Mouse (Mus musculus): ENCODE data around the gene 5730522E02Rik.

5730522E02Rik gene

DNA sequence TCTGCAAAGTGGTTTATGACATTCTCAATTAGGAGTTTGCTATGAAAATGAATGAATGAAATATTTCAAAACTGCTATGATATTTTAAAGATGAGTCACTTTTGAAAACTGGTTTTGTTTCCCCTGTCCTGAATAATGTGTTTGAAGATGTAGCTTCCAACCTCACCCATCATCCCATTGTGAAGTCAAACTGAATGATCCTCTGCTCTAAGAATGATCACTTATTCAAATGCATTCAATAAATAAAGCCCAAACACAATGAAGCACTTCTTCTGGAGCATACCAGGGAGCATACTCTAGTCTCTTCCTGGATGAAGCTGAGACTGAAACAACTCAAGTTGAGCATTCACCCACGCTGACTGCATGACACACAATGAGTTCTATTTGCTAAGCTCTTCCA, 438.3 kb downstream of the 5730522E02Rik start:
- no peak for DNase-seq

DNA sequence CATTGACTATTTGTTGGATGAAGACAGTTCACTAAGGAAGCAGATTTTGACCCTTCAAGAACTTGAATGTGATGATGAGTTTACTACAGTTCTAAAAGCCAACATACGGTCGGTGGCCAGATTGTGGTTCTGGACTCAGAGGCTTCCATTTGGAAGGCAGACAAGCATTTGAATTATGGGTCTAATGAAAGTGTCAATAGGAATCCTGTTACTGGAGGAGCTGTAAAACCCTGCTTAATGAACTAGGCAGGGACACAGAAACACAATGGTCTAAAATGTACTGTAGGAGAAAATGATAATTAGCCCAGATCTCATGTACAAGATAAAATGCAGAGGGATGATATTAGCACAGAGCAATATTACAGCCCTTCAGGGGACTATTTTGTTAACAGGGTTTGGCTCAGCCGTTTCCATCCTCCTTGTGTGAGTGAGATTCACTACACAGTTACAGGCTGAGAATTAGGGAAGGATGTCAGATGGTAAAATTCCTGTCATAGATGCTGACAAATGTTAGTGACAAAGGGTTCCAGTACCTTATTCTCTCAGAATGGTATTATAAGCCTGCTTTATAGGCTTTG, 439.5 kb downstream of the 5730522E02Rik start:
- DNase-seq: no peak

DNA sequence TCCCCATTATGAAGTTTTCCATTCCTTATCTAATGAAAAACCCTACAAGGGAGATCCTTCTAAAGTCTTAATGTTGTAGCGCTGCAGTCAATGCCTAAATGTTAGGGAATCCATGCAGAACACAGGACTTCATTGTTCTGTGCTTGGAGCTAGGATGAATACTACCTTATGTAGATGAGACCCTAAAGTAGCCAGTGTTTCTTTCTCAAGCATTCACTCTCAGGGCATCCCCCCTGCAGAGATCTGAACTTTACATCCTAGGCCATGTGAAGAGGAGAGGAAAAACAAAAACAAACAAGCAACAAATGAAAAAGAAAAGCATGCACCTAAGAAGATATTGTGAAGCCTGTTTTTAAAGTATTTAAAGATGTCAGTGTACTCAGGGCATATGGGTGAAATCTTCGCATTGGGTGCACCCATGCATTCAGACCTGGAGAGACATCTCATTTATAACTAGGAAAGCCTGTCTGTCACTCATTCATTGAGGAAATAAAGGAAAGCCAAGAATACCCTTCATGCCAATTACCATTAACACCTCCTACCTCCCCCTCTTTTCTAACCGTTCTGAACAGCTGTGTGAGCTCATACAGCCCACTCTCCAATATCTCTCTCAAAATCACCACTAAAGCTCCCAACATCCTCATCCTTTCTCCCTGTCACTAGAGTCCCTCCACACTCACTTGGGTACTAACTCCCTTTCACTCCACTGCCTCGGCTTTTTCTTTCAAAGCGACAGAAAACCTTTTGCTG, 442.8 kb downstream of the 5730522E02Rik start:
- DNase-seq: no peak

DNA sequence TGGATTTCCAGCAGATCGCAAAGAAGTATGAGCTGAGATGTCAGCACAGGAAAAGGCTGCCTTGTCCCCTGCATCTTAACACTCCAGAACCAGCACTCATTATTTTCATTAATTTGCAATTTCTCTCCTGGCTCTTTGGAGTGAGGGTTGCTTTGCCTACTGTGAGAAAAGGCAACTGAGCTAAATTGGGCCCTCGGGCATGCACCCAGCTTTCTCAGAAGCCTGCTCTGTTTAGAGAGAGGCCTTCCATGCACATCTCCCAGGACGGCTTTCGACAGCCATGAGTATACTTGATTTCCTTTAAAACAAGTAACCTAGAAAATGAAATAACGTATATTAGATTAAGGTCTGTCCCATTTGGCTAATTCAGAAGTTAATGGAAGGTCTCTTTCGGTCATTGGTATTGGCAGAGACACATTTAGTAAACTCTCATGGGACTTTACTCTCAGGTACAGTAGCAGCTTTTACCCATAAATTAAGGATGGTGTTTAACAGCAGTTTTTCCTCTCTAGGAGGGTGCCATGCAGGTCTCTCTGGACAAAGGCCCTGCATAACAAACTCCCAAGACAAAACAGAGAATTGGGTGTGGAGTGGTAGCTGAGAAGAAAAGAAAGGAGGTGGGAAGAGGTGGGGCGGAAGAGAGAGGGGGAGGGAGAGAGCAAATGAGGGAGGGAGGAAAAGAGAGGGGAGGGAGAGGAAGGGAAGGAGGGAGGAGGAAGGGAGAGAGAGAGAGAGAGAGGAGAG, 457.2 kb downstream of the 5730522E02Rik start:
- no peak for DNase-seq

DNA sequence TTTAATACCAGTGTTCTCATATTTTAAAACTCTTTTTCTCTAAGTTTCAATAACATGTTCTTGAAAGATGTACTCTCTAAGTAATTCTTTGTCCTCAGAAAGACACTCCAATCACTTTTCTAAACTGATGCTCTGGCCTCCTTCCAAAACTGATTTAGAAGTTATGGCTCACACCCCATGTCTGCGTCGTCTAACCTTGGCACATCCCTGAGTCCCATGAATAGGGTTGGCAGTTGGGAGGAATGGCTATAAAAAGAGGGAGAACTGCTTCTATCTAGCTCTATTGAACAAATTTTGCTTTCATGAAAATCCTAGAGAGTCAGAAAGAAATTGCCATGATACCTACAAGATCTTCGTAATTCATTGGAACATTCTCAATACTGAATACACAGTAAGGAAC, 458.1 kb downstream of the 5730522E02Rik start:
- no peak for DNase-seq

DNA sequence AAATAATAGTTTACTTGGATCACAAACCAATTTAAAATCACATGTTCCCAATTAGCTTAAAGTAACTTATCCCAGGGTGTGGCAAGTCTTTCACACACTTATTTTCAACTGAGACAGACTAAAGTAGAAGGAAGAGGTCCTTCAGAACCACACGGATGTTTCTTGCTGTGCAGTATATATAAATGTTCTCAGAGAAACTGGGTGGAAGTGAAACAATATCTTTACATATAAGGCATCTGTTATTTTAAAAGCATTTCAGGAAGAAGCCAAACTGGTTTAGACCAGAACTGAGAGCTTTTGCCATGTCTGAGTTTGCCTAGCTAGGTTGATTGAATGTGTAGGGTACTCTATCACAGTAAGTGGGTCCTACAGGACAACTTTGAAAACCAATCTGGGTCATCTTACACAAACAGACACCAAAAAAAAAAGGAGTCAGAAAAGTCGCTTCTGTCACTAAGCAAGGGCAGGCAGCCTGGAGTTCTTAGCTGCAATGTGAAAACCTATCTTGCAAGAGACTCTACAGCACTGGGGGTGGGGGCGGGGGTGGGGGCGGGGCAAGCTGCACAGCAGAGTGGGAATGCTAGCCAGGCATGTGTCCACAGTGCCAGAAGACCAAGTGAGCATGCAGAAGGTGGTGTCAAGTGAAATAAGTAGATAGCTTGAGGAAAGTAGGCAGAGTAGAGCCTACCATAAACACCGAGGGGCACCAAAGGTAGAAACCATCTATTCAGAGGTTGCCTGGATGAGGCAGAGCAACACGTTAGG, 463.3 kb downstream of the 5730522E02Rik start:
- no peak for DNase-seq

DNA sequence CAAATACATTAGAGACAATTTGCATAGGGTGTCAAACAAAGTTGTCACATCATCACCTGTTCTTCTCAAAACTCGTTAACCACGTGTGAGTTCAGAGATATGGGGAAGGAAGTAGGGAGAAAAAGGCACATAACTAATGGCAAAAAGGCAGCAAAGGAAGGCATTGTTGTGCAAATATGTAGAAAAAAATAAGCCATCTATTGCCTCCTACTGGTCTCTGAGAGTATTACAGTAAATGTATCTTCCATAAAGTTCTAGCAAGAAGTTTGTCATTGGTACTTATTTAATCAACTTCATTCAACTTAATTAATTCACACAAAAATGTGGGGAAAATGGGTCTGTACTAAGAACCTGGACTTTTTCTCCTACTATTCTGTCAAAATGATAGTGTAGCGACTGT, 466.9 kb downstream of the 5730522E02Rik start:
- DNase-seq: no peak

DNA sequence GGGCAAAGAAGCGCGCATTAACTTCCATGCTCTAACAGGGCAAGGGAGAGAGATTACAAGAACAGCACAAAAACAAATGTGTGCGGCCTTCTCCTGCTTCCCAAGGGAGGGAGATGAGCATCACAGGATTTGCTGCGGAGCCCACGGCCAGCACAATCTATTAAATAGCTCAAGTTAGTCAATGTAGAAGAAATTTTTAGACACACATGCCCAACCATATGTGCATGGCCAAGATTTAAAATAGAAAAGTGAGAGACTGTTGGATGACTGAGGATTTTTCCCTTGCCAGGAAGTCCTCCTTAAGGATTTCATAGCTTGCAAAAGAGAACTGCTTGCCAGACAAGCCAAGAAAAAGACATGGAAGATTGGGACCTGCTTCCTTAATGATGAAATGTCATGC, 473.3 kb downstream of the 5730522E02Rik start:
- no peak for DNase-seq

DNA sequence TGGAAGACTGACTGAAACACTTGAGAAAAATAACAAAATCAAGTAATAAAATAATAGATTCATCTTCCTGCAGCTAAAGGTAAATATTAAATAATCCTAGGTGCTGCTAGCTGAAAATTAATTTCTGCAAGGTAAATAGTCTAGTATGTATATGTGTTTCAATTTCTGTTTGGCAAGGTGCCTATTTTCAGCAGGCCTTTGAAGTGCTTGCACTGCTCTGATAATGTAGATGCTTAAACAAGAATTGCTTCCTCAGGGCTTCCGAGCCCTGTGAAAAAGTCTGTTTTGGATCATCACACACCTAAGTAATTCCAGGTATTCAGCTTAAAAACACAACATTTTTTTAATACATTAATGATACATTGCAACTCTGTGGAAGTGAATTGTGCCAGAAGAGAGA, 481.1 kb downstream of the 5730522E02Rik start:
- no peak for DNase-seq

DNA sequence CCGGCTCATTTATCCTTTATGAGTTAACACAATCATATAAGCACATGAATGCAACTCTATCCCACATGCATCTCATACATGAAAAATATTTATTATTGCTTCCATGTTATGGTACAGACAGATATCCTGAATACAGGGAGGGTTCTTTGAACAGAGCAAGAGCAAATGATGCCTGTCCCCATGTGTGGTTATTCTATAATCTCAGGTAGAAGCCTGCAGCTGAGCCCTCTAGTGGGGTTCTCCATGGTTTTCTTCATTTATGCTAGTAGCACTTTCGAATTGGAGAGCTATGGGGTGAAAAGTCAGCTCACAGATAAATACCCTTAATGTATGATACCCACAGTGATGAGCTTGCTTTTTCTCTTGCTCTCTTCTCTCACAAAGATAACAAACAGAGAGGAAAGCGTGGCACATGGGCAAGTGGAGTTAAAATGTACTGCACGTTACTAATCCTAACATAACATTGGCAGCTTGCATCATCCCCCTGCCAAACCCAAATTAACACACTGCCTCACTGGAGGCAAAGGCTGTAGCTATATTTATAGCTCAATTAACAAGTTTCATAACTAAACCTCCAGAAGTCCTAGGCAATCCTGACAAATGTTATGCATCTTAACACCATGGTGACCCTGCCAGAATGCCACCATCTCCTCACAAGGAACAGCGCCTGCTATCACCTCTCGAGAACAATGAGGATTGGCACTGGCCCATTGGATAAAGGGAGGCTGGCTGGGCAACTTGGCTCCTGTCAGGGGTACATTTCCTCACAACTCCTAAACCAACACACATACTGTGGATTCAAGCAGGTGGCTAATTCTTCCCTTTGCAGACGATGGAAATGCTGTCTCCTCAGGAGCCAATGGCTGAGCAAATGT, 494.9 kb downstream of the 5730522E02Rik start:
- DNase-seq: no peak

DNA sequence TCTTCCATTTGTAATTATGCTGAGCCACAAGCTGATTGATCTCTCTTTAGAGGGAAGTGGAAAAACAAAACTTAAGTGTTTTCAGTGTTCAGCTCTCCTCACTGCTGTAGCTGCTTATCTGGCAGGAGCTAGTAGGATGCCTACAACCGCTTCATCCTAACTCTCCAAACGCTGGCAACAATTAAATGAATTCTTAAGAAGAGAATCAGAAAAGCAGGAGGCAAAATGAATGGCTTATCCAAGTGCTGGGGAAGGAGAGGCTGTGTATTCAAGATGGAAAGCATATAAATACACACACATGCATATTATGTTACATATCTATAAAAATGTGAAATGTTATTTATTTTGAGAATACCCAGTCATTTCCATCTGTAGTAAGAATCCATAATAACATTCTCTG, 500.0 kb downstream of the 5730522E02Rik start:
- no peak for DNase-seq

DNA sequence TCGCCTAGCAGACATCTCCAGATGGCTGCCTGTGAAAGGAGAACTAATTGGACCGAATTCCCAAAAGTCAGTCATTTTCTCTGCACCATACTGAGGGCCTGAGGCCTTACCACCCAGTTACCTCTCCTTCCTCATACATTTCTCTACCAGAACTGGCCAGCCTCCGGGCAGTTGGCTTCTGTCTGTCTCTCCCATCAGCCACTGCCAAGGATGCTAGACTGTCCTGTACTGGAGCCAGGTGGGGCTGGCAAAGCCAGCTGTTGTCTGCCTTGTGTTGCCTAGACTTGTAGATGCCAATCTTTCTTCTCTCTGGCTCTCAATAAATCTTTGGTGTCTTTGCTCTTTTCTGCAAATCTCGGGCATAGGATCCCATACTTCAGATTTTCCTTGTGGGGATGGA, 500.7 kb downstream of the 5730522E02Rik start:
- DNase-seq: no peak

DNA sequence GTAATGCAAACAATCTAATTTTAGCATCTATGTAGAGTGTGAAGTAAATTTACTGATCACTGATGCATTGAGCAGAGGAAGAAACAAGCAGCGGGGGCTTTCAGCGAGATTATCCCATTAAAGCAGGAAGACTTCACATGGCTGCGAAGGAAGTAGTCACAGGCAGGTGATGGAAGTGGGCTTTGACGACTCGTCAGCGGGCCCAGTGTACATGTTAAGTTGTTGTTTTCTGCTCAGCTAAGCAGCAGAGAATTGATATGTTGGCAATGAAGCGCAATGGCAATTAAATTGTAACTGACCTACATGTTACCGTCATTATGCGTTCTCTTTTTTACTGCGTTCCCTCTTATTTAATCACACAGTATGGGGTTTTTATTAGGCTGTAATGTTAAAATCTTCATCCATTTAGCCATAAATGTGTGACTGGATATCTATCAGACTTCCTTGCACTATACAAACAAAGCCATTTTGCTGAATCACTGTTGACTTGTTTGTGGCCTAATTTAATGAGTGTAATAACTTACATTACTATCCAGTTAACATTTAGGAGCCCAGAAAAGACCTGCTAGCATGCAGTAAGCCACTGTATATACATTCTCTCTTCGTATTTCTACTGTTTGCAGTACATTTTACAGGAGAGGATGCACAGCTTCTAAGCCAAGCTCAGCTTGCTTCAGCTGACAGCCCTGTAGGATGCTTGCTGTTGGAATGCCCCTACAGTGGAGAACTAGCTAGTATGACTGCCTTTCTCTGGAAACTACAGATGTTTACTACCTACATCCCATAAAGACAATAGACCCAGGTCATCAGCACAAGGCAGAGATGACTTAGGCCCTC, 506.0 kb downstream of the 5730522E02Rik start:
- no peak for DNase-seq

DNA sequence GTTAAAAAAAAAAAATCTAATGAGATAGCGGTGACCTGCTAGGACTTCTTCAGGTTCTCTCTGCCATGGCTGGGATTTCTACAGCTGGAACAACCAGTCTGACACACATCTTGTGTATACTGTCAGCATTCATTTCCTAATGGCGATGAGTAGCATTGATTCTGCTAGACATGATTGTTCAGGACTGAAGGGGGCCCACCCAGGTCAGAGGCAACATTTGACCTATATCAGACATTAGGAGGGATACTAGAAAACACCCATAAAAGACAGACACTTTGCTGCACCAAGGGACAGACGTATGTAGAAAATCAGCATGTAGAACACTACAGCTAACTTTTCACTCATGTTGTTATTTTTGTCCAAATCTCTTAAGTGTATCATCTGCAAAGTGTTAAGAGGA, 507.8 kb downstream of the 5730522E02Rik start:
- DNase-seq: no peak

DNA sequence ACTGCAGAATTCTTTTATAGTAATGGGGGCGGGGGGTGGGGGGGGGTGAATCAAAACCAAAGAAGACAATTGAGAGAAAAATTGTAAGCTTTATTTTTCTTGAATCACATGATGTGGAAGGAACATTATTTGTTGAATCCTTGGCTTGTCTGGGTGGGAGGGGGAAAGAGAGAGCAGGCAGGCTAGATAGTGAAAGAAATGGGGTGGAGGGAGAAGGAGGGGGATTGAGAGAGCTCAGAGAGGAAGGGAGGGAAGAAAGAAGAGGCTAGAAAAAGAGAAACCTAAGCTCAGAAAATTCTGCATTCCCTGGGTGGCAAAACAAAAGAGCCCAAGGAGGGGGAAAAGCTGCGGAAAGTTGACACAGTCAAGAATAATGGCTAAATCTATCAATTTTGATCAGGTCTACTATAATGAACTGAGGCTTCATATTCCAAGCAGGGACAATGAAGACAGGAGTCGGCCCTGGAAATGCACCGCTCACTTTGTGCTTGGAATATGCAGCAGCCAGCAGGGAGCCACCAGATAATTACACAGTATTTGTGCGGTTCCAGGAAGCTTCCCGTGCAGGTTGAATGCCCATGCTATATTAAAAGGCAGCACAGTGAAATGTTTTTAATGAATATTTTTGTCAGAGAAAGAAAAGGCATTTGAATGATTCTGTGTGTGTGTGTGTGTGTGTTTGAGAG, 512.9 kb downstream of the 5730522E02Rik start:
- no peak for DNase-seq

DNA sequence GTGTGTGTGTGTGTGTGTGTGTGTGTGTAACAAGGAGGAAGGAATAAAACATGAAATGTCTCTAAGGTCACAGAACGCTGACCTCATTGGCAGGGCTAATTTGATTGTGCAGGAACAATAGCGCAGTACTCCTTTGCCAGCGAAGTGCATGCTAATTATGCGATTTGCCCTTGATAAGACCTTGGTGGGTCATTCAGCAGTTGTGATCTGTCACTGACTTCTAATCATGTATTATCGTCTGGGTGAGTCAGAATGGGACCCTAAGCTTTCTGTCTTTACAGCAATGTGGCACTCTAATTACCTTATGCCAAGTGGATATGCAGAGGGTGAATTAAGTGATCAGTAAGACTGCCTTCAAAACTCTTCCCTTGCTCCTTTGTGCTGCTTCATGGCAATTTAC, 514.4 kb downstream of the 5730522E02Rik start:
- DNase-seq: no peak

DNA sequence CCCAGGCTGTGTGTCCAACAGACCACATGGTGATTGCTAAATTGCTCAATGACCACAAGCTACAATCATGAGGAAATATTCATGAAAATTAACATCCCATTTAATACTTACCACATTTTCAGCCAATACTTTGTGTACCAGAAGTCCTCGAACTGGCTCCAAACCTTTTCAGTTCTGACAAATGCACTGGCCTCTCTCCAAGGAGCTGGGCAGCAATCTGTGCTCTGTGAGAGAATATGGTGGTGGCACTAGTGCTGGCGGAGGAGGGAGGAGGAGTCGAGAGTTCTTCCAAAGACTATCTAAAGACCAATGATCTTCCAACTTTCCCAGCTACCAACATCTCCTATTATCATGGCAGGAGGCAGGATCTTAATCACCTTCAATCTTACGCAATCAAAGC, 525.8 kb downstream of the 5730522E02Rik start:
- DNase-seq: no peak

DNA sequence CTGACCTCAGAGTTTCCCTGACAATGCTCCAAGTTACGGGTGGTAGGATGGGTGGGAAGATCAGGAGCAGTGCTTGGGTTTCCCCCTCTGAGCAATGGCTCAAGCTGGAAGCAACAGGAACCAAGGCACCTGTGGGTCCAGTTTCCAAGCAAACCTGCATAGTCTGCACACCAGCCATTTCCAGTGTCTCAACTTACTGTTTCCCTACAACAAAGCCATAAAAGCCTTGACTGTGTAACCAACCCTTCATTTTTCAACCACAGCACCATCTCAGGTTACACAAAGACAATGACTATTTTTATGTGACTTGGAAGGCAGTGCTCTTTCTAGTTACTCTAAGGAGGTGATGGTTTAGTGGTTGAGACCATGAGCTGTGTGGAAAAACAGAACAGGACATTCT, 530.7 kb downstream of the 5730522E02Rik start:
- no peak for DNase-seq

DNA sequence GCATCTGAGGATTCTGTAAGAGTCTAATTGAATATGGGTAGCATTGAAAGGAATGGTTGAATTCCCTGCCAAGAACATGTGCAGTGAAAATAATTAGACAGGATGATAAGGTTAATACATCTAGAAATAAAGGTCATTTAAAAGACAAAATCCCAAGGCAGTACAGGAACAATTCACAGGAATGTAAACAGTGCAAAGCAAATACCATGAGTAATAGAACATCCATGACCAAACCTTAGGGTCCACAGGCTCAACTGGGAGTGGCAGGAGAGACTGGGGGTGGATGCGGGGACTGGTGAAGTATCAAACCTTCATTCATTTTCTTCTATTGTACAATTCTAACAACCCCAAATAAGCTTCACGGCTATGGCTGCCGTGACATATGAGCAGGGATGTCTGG, 536.4 kb downstream of the 5730522E02Rik start:
- DNase-seq: no peak

DNA sequence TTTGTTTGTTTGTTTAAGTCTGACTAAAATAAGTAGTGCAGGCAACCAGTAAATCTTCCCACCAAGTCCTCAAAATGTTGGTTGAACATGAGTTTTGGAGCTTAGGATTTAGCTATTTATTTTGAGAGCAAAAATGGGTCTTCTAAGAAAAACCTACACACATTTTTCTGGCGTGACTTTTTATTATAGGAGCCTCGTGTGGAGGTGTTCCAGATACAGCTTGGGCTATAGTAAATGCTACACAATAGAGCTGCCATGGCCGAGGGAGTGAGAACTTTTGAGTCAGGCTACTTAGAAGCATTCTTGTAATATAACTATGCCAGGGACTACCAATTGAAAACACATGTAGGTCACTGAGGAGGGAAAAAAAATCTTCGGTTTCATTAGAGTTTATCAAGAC, 540.5 kb downstream of the 5730522E02Rik start:
- DNase-seq: no peak

Measured in spleen, adult 18-20 months (tissue).